Mouse (Mus musculus): ENCODE results near the gene Mrps22. TPM values are rescaled to one million over a fixed set of nuclear protein-coding genes. Genes with fewer than 3 reads are reported as not detected.

Mrps22 gene
- polyA plus RNA-seq, 1 experiment from 2014 or later, result 58.8 TPM

GRCm38 (mm10) chr9:98563137-98564126 lies 38.0 kb downstream of the Mrps22 start, which contains the start of gene Copb2:
TSS of gene Copb2 (plus strand) at chr9:98563721.
- Histone ChIP-seq H3K27me3 (no peaks in the 10 kb centered on the region; the same call in 1 of the 2 replicates), H3K4me2 (peak within 1 kb of the TSS; percentile 81), H3K4me3 (peak within 1 kb of the TSS; percentile 60), H3K9ac (peak within 1 kb of the TSS; percentile 79), H3K4me1 (replicated peaks) (peaks cover 28% of the 10 kb centered on the region), H3K36me3 (peaks cover 7% of the 10 kb centered on the region), H3K27ac (replicated peaks) (peak within 1 kb of the TSS; percentile 89), H3K9me3 (no peaks in the 10 kb centered on the region)
- peak; percentile 99 for ATAC-seq (ENCODE audit: low read depth)
- under 1% methylated on average over 76 of the region's 76 CpGs for WGBS

GRCm38 (mm10) chr9:98544042-98544441 lies 57.4 kb downstream of the Mrps22 start:
- WGBS, result 87% methylated on average over 3 of the region's 3 CpGs
- Histone ChIP-seq H3K27ac (replicated peaks) (no peak overlapping the region), H3K27me3 (0 out of 2 replicates have a peak, but pooled peaks cover 4% of the 10 kb centered on the region), H3K4me1 (replicated peaks) (no peaks in the 10 kb centered on the region), H3K9me3 (no peaks in the 10 kb centered on the region), H3K4me2 (no peak overlapping the region), H3K4me3 (no peak overlapping the region), H3K9ac (no peak overlapping the region), H3K36me3 (no peaks in the 10 kb centered on the region)
- ATAC-seq (ENCODE audit: low read depth), result no peak

Other genes with a start within 250 kb of the Mrps22 start
- 135 and 145 TPM in 2 replicates for gene Rbp1, start 178.7 kb downstream of the Mrps22 start, polyA plus RNA-seq (2015; fragmentation: Nextera tagmentation; extraction: Ambion mirVana)
- 2.2 and 2.9 TPM in 2 replicates for gene Rbp2, start 115.5 kb downstream of the Mrps22 start, polyA plus RNA-seq (2015; fragmentation: Nextera tagmentation; extraction: Ambion mirVana)
- gene Copb2, start 37.9 kb downstream of the Mrps22 start, polyA plus RNA-seq (2015; fragmentation: Nextera tagmentation; extraction: Ambion mirVana), result 139 and 140 TPM in 2 replicates
- not detected in 2 replicates for gene Prr23a1, start 240.8 kb upstream of the Mrps22 start, polyA plus RNA-seq (2015; fragmentation: Nextera tagmentation; extraction: Ambion mirVana)

Measured in neural tube, embryonic 13.5 days (tissue).